Mouse (Mus musculus): ENCODE measurements around the gene Ptk7. TPM values are rescaled to one million over a fixed set of nuclear protein-coding genes. Genes with fewer than 3 reads are reported as not detected.

Ptk7 gene
- total RNA-seq, 2 experiments from 2014 or later, result 3.6 to 3.7 TPM

DNA sequence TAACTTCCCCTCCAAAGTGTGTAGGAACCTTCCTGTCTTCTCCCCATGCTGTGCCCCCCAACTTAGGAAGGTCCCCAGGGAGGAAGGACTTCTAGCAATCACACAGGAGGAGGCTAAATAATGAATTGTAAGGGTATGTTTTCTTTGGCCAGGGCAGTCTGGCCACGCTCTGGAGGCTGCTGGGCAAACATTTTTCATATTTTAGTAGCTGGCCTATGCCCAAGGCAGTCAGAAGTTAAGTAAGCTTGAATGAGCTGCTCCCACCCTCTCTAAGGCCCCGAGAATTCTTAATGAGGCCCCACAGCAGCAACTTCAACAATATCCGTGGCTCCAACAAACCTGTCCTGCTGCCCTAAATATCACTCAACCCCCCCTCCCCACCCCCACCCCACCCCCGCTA lies 16.5 kb downstream of the Ptk7 start:
- ATAC-seq (replicated peaks; ENCODE audit: poor library complexity, severe bottlenecking), result no peak

DNA sequence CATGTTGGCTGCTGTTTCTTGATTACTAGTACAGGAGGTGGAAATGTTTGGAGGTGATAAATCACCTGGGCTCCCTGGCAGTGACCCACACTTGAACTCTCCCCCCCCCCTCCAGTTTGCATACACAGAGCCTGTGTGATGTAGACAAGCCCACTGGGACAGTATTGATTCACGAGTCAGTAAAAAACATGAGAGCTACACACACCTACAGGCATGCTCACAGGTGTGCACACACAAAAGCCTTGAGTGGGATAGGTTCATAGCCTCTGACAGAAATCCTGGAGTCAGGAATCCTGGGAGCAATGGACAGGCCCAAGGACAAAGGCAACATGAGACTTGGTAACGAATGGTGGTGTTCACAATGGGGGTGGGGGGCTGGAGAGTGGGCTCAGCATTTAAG lies 17.1 kb downstream of the Ptk7 start:
- ATAC-seq (replicated peaks; ENCODE audit: poor library complexity, severe bottlenecking), result no peak

DNA sequence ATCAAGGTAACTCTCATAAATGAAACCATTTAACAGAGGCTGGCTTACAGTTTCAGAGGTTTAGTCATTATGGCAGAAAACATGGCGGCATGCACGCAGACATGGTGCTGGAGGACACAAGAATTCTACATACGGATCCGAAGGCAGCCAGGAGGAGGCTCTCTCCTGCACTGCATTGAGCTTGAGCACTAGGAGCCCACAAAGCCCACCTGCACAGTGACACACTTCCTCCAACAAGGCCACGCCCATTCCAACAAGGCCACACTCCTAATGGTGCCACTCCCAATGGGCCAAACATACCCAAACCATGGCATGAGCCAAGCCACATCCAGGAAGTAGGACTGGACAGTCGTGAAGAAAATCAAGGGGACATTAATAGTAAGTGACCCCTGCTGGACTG lies 18.0 kb downstream of the Ptk7 start:
- ATAC-seq (replicated peaks; ENCODE audit: poor library complexity, severe bottlenecking), result no peak

DNA sequence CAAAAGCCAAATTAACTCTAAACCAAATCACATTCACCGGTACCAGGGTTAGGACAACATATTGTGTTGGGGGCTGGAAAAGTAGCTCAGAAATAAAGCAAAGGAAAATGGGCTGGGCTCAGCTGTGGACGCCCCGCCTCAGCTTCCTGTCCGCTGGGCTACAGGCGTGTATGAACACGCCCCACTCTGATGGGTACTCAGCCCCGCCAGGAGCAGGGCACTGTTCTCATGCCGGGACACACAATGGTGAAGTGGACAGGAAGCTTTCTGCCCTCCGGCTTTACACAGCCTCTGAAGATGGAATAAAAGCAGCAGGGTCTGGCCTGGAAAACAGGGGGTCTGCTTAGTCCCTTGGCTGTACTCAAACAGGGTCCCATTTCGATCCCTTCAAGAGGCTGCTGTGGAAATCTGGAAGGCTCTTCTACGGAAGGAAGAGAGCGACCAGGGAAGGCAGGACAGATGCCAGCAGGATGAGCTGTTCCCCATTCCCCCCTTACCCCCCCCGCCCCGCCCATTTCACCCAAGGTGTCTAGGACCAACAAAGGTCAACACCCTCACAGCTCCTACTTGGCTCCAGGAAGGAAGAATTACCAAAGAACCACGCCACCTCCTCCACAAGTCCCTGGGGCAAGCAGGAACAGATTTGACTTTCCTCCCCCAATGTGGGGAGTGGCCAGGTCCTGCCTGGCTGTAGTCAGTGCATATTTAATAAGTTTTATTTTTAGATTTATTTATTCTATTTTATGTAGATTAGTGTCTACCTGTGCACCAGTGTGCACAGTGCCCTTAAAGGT lies 19.4 kb downstream of the Ptk7 start:
- peak; percentile 90 for ATAC-seq (replicated peaks; ENCODE audit: poor library complexity, severe bottlenecking)

DNA sequence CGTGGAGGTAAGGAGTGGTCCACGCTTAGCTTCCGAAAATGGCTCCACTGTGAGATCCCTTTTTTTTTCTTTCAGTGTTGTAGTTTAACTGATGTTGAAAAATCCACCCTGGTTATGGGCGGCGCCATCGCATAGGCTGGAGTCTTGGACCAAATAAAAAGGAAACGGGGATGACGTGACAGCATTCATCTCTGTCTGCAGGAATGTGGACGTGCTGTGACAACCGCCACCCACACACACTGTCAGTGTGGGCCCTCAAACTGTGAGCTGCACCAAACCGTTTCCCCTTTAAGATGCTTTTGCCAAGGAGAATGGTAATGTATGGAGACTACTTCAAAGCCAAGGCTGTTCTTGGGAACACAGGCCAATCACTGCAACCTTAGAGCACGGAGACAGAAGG lies 23.3 kb downstream of the Ptk7 start:
- ATAC-seq (replicated peaks; ENCODE audit: poor library complexity, severe bottlenecking), result no peak

DNA sequence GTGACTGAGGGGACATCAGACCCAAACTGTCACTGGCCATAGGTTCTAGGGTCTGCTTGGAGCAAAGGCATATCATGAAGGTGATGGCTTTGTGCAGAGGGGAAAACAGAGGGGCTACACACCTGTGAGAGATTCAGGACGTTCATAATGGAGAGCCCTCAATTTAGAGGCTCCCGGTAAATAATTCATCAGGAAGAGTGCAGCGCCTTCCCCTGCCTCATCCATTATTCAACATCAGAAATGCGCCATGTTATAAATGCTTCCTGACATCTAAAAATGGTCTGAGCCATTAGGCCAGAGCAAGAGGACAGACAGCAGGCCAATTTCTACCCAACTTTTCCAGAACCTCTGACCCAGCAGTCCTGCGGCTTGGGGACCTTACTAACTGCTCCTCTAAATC lies 24.2 kb downstream of the Ptk7 start:
- ATAC-seq (replicated peaks; ENCODE audit: poor library complexity, severe bottlenecking), result no peak

DNA sequence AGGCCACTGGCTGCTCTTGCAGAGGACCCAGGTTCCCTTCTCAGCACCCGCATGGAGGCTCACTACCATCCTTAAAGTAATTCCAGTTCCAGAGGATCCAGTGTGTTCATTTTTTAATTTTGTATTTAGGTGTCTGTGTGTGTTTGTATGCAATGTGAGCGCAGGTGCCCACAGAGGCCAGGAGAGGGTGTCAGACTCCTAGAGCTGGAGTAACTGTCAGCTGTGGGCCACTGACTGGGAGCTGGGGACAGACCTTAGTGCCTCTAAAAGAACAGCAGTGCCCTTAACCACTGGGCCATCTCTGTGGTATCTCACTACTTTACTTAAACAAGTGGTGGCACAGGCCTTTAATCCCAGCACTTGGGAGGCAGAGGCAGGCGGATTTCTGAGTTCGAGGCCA lies 26.1 kb downstream of the Ptk7 start:
- ATAC-seq (replicated peaks; ENCODE audit: poor library complexity, severe bottlenecking), result no peak

DNA sequence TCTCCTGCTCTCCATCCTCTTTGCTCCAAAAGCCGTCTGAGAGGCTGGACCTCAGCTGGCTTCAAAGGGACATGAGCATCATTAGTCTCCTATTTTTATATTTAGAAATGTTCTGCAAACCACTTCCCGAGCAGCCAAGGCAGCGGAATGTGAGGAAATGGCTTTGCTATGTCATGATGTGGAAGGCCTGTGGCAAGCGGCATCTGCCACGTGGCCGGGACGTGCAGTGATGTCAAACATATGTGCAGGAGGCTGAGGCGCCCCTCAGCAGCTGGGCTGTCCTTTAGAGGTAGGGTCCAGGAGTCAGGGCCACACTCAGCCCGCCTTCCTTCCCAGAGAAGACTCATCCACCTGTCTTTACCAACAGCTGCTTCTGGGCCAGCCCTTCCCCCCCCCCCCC lies 27.1 kb downstream of the Ptk7 start:
- ATAC-seq (replicated peaks; ENCODE audit: poor library complexity, severe bottlenecking), result peak; percentile 90

DNA sequence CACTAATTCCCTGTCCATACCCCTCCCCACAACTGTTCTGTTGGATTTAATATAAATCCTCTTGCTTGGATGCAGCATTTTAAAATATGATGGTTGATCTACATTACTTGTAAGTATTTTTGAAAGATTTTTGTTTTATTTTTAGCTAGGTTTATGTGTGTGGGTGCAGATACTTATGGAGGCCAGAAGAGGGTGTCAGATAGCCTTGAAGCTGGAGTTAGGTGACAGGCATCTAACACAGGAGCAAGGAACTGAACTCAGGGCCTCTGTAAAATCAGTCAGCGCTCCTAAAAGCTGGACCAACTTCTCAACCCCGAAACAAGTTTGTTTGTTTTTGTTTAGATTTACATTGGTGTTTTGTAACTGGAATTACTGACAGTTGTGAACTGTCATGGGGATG lies 28.7 kb downstream of the Ptk7 start:
- no peak for ATAC-seq (replicated peaks; ENCODE audit: poor library complexity, severe bottlenecking)

DNA sequence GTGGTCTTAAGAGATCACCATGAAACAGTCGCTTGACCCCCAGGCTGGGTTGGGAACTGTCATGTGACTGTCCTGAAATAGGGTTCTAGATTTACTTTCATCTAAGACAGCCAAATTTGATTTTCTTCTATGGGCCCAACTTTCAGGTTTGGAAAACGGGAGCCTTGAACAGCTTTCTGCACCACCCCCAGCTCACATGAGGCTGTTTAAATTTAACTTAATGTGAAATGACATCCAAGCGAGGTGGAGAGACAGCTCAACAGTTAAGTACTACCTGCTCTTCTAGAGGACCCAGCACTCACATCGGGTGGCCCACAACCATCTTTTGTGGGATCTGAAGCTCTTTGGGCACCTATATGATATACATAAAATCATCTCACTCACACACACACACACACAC lies 30.3 kb downstream of the Ptk7 start:
- no peak for ATAC-seq (replicated peaks; ENCODE audit: poor library complexity, severe bottlenecking)

DNA sequence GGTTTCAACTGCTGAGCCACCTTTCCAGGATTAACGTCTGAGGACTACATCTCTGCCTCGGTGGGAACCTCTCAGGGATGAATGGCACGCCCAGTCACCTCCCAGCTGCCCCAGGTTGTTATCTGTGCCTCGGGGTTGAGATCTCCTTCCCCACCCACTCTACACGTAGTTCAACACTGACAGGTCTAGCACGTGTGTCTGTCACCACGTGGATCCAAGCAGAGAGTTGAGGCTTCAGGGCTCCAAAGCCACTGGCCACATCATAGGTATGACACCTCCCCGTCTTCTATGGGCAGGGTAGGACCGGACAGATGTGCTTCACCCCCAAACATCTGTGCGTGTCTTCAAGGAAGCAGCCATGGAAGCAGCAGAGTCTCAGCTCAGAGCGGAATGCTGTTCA lies 31.3 kb downstream of the Ptk7 start:
- ATAC-seq (replicated peaks; ENCODE audit: poor library complexity, severe bottlenecking), result no peak

DNA sequence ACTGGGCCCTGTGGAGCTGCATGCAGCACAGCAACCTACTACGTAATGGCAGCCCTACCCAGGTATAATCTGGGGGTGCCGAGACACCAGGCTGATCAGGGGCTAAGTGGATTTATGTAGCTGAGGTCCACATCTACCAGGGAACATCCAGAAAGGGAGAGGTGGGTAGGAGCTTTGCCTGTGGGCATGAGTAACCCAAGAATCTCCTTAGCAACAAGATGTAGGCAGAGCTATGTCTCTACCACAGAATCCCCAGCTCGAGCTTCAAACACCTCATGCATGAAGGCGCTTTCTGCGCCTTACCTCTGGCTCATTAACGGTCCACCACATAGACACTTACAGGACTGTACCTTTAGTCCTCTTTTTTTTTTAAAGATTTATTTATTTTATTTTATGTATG lies 34.0 kb downstream of the Ptk7 start:
- ATAC-seq (replicated peaks; ENCODE audit: poor library complexity, severe bottlenecking), result no peak

DNA sequence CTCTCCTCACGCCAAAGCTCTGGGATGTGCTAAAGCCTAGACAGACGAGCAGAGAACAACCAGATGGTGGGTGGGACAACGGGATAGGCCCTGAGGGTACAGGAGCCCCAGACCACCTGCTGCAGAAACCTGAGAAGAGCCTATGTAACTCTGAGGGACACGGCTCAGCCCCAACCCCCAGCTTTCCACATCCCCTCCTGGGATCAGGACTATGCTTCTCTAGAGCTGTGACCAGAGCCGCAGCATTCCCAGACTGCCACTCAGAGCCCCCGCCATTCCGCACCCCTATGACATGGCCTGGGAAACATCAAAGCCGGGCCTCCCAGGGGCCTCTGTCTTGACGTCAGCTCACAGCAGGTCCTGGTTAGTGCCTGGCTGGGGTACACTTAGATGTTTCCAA lies 34.7 kb downstream of the Ptk7 start:
- ATAC-seq (replicated peaks; ENCODE audit: poor library complexity, severe bottlenecking), result no peak

DNA sequence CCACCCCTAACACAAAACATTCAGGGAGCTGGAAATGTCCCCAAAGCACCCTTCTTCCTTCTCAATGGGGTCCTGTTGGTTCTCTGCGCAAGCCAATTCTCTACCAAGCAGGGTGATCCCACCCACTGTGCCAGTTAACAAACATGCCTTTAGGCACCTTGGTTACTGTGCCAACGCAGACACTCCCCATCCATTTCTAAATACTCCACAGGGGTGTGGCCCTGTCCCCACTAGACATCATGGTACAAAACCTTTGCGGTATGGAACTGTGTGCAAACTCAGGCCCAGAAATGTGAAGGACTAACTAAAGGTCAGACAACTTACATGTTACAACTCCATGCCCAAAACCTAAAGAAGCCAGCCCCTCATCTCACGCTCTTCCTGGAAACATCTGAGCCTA lies 36.2 kb downstream of the Ptk7 start:
- no peak for ATAC-seq (replicated peaks; ENCODE audit: poor library complexity, severe bottlenecking)

DNA sequence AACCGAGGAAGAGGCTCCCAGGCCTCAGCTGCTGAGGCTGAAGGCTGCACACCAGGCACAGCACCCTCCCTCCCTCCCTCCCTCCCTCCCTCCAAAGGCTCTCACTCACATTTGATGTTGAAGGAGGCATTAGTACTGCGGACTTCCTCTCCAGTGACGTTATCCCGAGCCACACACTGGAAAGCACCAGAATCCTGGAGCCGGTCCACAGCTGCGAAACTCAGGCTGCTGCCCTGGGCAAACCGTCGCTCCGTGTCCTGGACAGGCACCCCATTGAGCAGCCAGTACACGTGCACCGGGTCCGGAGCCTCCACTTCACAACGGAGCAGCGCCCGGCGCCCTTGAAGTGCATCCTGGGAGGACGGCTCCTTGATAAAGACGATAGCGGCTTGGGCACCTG lies 37.9 kb downstream of the Ptk7 start:
- no peak for ATAC-seq (replicated peaks; ENCODE audit: poor library complexity, severe bottlenecking)

DNA sequence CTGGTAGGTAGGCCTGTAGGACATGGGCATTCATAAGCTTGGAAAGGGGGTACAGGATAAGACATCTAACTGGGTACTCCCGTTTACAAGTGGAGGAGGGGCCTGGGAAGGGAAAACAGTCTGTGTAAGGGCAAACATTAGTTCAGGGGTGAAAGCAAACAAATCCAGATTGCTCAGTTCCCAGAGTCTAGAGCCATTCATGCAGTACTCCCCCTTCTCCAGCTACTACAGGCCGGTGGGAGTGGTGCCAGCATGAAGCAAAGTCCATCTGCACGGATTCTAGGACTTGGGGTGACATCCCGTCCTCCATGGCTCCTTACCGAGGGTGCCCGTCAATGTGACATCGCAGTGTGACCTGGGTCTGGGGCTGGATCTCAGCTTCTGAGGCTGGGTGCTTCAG lies 38.9 kb downstream of the Ptk7 start:
- no peak for ATAC-seq (replicated peaks; ENCODE audit: poor library complexity, severe bottlenecking)

DNA sequence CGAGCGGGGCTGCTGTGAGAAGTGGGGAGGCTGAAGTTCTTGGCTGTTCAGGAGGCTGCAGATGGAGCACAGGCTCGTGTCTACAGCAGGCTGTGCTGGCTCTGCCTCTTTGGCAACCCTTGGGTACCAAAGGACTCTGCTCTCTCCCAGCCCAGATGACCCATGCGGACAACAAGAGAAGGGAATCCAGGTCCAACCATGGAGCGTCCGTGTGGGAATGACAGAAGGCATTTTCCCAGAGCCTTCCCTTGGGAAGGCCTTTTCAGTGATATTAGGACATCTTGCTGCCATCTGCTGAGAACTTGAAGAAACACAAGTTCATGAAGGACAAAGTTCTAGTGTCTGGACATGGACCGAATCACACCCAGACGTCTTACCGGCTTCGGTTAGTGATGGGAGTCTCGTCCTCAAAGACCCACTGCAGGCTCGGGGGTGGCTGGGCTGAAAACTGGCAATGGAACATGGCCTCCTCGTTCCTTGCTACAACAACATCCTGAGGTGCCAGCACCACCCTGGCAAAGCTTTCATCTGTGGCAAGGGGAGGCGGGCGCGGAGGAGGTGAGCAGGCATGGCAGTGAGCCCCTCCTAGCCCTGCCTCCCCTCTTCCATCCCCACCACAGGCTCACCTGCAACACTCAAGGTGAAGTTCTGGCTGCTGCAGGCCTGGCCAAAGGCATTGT lies 39.5 kb downstream of the Ptk7 start:
- ATAC-seq (replicated peaks; ENCODE audit: poor library complexity, severe bottlenecking), result no peak

DNA sequence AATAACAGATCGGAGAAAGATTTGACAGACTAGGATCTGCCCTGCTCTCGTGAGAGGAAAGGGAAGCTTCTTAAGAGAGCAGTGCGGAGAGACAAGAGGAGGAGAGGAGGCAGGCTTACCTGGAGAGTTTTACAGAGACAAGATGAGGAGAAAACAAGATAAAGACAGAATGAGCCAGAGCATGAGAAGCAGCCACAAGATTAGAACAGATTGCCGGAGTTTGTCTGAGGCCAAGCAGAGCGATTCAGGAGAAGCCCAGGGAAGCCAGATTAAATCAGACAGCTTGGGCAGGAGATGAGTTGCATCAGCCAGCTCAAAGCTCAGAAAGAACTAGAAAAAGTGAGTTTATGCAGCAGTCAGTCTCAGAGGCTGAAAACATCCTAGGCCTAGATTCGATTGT lies 40.4 kb downstream of the Ptk7 start:
- ATAC-seq (replicated peaks; ENCODE audit: poor library complexity, severe bottlenecking), result no peak

DNA sequence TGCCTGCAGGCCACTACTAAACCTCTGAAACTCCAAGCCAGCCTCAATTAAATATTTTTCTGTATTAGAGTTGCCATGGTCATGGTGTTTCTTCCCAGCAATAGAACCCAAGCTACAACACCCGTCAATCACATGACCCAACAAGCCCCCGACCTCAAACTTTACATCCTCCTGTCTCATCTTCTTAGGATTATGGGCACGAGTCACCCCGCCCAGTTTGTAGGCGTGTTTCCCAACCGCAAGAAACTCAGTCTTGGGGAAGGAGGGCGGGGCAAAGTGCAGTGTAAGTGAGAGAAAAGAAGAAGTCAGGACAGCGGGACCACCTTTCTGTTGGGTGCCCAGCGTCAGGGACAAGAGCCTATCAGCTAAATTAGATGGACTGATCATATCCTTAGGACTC lies 41.1 kb downstream of the Ptk7 start:
- peak; percentile 84 for ATAC-seq (replicated peaks; ENCODE audit: poor library complexity, severe bottlenecking)

DNA sequence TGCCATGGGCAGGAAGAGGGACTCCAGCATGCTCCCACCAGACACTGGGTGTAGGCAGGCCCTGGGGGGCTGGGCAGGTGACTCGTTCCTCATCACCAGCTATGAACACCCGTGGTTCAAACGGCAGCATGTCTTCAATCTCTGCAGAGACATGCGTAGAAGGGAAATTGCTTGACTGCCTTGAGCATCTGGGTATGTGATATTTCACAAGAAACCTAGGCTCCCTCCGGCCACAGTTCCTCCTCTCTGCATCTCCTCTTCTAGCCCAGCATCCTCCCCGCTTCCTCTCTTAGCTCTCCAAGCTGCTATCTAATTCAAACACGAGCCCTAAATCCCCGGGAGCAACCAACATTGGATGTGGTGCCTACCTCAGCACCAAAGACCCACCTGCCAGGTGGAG lies 43.0 kb downstream of the Ptk7 start:
- ATAC-seq (replicated peaks; ENCODE audit: poor library complexity, severe bottlenecking), result peak; percentile 75

DNA sequence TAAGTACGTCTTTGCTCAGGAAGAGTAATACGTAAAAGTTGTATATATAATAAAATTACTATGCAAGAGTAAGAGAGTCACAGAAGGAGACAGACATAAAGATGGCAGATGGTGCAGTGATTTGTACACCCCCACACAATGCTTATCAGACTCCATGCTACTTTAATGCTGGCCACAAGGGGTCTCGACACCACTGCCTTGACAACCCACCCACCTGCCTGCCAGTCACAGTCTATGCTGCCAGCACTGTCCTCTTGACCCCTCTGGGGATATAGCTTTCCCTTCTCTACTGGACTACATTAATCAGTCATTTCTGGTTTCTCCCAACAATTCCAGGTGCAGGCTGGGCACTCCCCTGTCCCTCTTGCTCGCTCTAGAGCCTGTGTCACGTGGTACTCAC lies 50.7 kb downstream of the Ptk7 start:
- ATAC-seq (replicated peaks; ENCODE audit: poor library complexity, severe bottlenecking), result 0 out of 2 replicates have a peak, but pooled peaks have one; percentile 42

DNA sequence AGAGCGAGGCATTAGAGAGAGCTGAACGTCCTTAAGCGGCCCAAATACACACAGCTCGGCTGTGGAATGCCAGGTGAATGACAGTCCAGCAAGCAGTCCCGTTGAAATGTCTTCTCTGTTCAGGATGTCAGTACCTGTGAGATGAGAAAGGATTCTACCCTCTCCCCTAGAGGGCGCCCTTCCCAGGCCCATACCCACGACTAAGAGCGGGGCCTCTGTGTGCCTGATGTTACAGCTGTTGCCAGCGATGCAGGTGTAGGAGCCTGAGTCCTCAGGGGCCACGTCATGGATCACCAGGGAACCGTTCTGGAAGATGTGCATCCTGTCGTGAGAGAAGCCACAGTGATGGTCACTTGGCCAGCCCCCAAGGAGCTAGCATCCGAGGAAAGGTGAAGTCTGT lies 53.2 kb downstream of the Ptk7 start:
- peak; percentile 37; the same call in 1 of the 2 replicates for ATAC-seq (replicated peaks; ENCODE audit: poor library complexity, severe bottlenecking)

Data from granulocyte monocyte progenitor cell, adult 5-6 weeks (primary cell).